Mouse (Mus musculus): ENCODE measurements around the gene Mbnl1. TPM values are rescaled to one million over a fixed set of nuclear protein-coding genes. Genes with fewer than 3 reads are reported as not detected.
A peak's percentile ranks its signal among the peaks of the same experiment; 100 is the strongest.
"Not testable (repeated sequence)": the region's sequence is repeated elsewhere in the genome, so short reads cannot be mapped to it uniquely, and the experiment has no call there.

Gene Mbnl1
- total RNA-seq, 2 experiments from 2014 or later = 70.8 to 76.0 TPM

GRCm38 (mm10) chr3:60489509-60489908 is 16.9 kb downstream of the Mbnl1 start:
- intact Hi-C loops (cut with DNase I) = no loop called here
- no peak for DNase-seq

GRCm38 (mm10) chr3:60494774-60495535 is 22.3 kb downstream of the Mbnl1 start:
- DNase-seq; intact Hi-C loops (cut with DNase I): not testable (repeated sequence)

GRCm38 (mm10) chr3:60496197-60496596 is 23.6 kb downstream of the Mbnl1 start:
- no peak for DNase-seq
- intact Hi-C loops (cut with DNase I) = no loop called here

GRCm38 (mm10) chr3:60498151-60498550 is 25.5 kb downstream of the Mbnl1 start:
- intact Hi-C loops (cut with DNase I) = no loop called here
- no peak for DNase-seq

- DNase-seq = no peak
- intact Hi-C loops (cut with DNase I) = no loop called here
These were observed 26.0 kb downstream of the Mbnl1 start for GRCm38 (mm10) chr3:60498646-60499045.

- intact Hi-C loops (cut with DNase I) = no loop called here
- DNase-seq = no peak
These were observed 26.5 kb downstream of the Mbnl1 start for GRCm38 (mm10) chr3:60499157-60499578.

- intact Hi-C loops (cut with DNase I) = loop anchor here (10.0 kb wide), 1 partner anchor 105 kb away; no protein-coding TSS in a partner anchor
- no peak for DNase-seq
These were observed 27.3 kb downstream of the Mbnl1 start for GRCm38 (mm10) chr3:60499718-60500450.

- peak; percentile 72 for DNase-seq
- intact Hi-C loops (cut with DNase I) = loop anchor here (10.0 kb wide), 1 partner anchor 104 kb away; no protein-coding TSS in a partner anchor
These were observed 28.2 kb downstream of the Mbnl1 start for GRCm38 (mm10) chr3:60500571-60501527.

GRCm38 (mm10) chr3:60501561-60502151 is 29.0 kb downstream of the Mbnl1 start:
- peak; percentile 53 for DNase-seq
- intact Hi-C loops (cut with DNase I) = loop anchor here (10.0 kb wide), 1 partner anchor 103 kb away; no protein-coding TSS in a partner anchor

GRCm38 (mm10) chr3:60502155-60502987 is 29.7 kb downstream of the Mbnl1 start:
- no peak for DNase-seq
- intact Hi-C loops (cut with DNase I) = loop anchor here (10.0 kb wide), 1 partner anchor 102 kb away; no protein-coding TSS in a partner anchor

- DNase-seq = no peak
- intact Hi-C loops (cut with DNase I) = loop anchor here (10.0 kb wide), 1 partner anchor 102 kb away; no protein-coding TSS in a partner anchor
These were observed 30.6 kb downstream of the Mbnl1 start for GRCm38 (mm10) chr3:60503196-60503595.

- DNase-seq = no peak
- intact Hi-C loops (cut with DNase I) = loop anchor here (10.0 kb wide), 1 partner anchor 100 kb away; no protein-coding TSS in a partner anchor
These were observed 32.3 kb downstream of the Mbnl1 start for GRCm38 (mm10) chr3:60504775-60505430.

GRCm38 (mm10) chr3:60506821-60507220 is 34.2 kb downstream of the Mbnl1 start:
- no peak for DNase-seq
- intact Hi-C loops (cut with DNase I) = loop anchor here (10.0 kb wide), 1 partner anchor 98 kb away; no protein-coding TSS in a partner anchor

GRCm38 (mm10) chr3:60507496-60507895 is 34.9 kb downstream of the Mbnl1 start:
- DNase-seq = no peak
- intact Hi-C loops (cut with DNase I) = loop anchor here (10.0 kb wide), 1 partner anchor 97 kb away; no protein-coding TSS in a partner anchor

GRCm38 (mm10) chr3:60507979-60508378 is 35.3 kb downstream of the Mbnl1 start:
- intact Hi-C loops (cut with DNase I) = loop anchor here (10.0 kb wide), 1 partner anchor 97 kb away; no protein-coding TSS in a partner anchor
- no peak for DNase-seq

- intact Hi-C loops (cut with DNase I) = no loop called here
- no peak for DNase-seq
These were observed 38.6 kb downstream of the Mbnl1 start for GRCm38 (mm10) chr3:60511197-60511596.

GRCm38 (mm10) chr3:60513337-60513736 is 40.7 kb downstream of the Mbnl1 start:
- DNase-seq = peak; percentile 24
- intact Hi-C loops (cut with DNase I) = no loop called here

GRCm38 (mm10) chr3:60513746-60514145 is 41.1 kb downstream of the Mbnl1 start:
- no peak for DNase-seq

More at GRCm38 (mm10) chr3:60513746-60514145, 41.1 kb downstream of the Mbnl1 start:
- intact Hi-C loops (cut with DNase I) = no loop called here
